Mouse (Mus musculus): ENCODE data around the gene Vamp9. TPM values are rescaled to one million over a fixed set of nuclear protein-coding genes. Genes with fewer than 3 reads are reported as not detected.

Gene Vamp9
- total and polyA plus RNA-seq, 2 experiments from 2014 or later = 0.73 TPM; not detected in 1

- no peak overlapping the region for H3K4me2 ChIP-seq (ENCODE audit: low read depth, low read length, poor library complexity, severe bottlenecking)
- WGBS = 92% methylated on average over 1 of the region's 1 CpGs
- no peaks in the 10 kb centered on the region for H3K27me3 ChIP-seq (ENCODE audit: insufficient read depth, low read length)
- no peak overlapping the region for H3K4me3 ChIP-seq (ENCODE audit: low read depth, low read length)
- ATAC-seq (ENCODE audit: low FRiP score) (no peak), DNase-seq (ENCODE audit: low spot score) (no peak)
- H3K9ac ChIP-seq (replicated peaks; ENCODE audit: low read length, poor library complexity, severe bottlenecking) = no peak overlapping the region
- no peaks in the 10 kb centered on the region for H3K9me3 ChIP-seq (ENCODE audit: low read length)
- H3K4me1 ChIP-seq (ENCODE audit: insufficient read depth, low read length) = no peaks in the 10 kb centered on the region
- H3K36me3 ChIP-seq (ENCODE audit: insufficient read depth, low read length) = no peaks in the 10 kb centered on the region
- H3K27ac ChIP-seq (ENCODE audit: low read depth, low read length) = no peak overlapping the region
- no peak for TF ChIP-seq CTCF (IDR thresholded peaks at IDR 0.05)
These were observed 40.3 kb upstream of the Vamp9 start for GRCm38 (mm10) chr5:99865779-99866178.

GRCm38 (mm10) chr5:99868286-99868685, 37.8 kb upstream of the Vamp9 start:
- no peak for DNase-seq (ENCODE audit: low spot score)
- no peaks in the 10 kb centered on the region for H3K27me3 ChIP-seq (ENCODE audit: insufficient read depth, low read length)
- H3K9me3 ChIP-seq (ENCODE audit: low read length) = no peaks in the 10 kb centered on the region
- no peak for TF ChIP-seq CTCF (IDR thresholded peaks at IDR 0.05)
- H3K4me3 ChIP-seq (ENCODE audit: low read depth, low read length) = no peak overlapping the region
- no peaks in the 10 kb centered on the region for H3K4me1 ChIP-seq (ENCODE audit: insufficient read depth, low read length)
- no peak overlapping the region for H3K9ac ChIP-seq (replicated peaks; ENCODE audit: low read length, poor library complexity, severe bottlenecking)
- no peak for ATAC-seq (ENCODE audit: low FRiP score)
- 93% methylated on average over 17 of the region's 17 CpGs for WGBS
- H3K4me2 ChIP-seq (ENCODE audit: low read depth, low read length, poor library complexity, severe bottlenecking) = no peak overlapping the region
- no peak overlapping the region for H3K27ac ChIP-seq (ENCODE audit: low read depth, low read length)
- no peaks in the 10 kb centered on the region for H3K36me3 ChIP-seq (ENCODE audit: insufficient read depth, low read length)

GRCm38 (mm10) chr5:99868923-99869322, 37.1 kb upstream of the Vamp9 start:
- no peak for DNase-seq (ENCODE audit: low spot score)
- H3K4me1 ChIP-seq (ENCODE audit: insufficient read depth, low read length) = no peaks in the 10 kb centered on the region
- WGBS = 94% methylated on average over 9 of the region's 9 CpGs

GRCm38 (mm10) chr5:99877565-99877964, 28.5 kb upstream of the Vamp9 start:
- no peak overlapping the region for H3K9ac ChIP-seq (replicated peaks; ENCODE audit: low read length, poor library complexity, severe bottlenecking)
- no peaks in the 10 kb centered on the region for H3K4me1 ChIP-seq (ENCODE audit: insufficient read depth, low read length)
- H3K9me3 ChIP-seq (ENCODE audit: low read length) = no peaks in the 10 kb centered on the region
- H3K27ac ChIP-seq (ENCODE audit: low read depth, low read length) = no peak overlapping the region
- H3K4me2 ChIP-seq (ENCODE audit: low read depth, low read length, poor library complexity, severe bottlenecking) = no peak overlapping the region
- no peaks in the 10 kb centered on the region for H3K27me3 ChIP-seq (ENCODE audit: insufficient read depth, low read length)
- 60% methylated on average over 9 of the region's 9 CpGs for WGBS
- TF ChIP-seq CTCF (IDR thresholded peaks at IDR 0.05) = no peak
- DNase-seq (ENCODE audit: low spot score) = peak; percentile 19
- ATAC-seq (ENCODE audit: low FRiP score) = no peak
- H3K4me3 ChIP-seq (ENCODE audit: low read depth, low read length) = no peak overlapping the region
- no peaks in the 10 kb centered on the region for H3K36me3 ChIP-seq (ENCODE audit: insufficient read depth, low read length)

More at GRCm38 (mm10) chr5:99868923-99869322, 37.1 kb upstream of the Vamp9 start:
- H3K27ac ChIP-seq (ENCODE audit: low read depth, low read length) = no peak overlapping the region
- H3K4me3 ChIP-seq (ENCODE audit: low read depth, low read length) = no peak overlapping the region
- no peak overlapping the region for H3K9ac ChIP-seq (replicated peaks; ENCODE audit: low read length, poor library complexity, severe bottlenecking)
- no peaks in the 10 kb centered on the region for H3K27me3 ChIP-seq (ENCODE audit: insufficient read depth, low read length)
- ATAC-seq (ENCODE audit: low FRiP score) = no peak
- TF ChIP-seq CTCF (IDR thresholded peaks at IDR 0.05) = no peak
- no peaks in the 10 kb centered on the region for H3K36me3 ChIP-seq (ENCODE audit: insufficient read depth, low read length)
- H3K9me3 ChIP-seq (ENCODE audit: low read length) = no peaks in the 10 kb centered on the region
- H3K4me2 ChIP-seq (ENCODE audit: low read depth, low read length, poor library complexity, severe bottlenecking) = no peak overlapping the region

GRCm38 (mm10) chr5:99882441-99882840, 23.6 kb upstream of the Vamp9 start:
- H3K4me2 ChIP-seq (ENCODE audit: low read depth, low read length, poor library complexity, severe bottlenecking) = no peak overlapping the region
- DNase-seq (ENCODE audit: low spot score) = no peak
- H3K4me3 ChIP-seq (ENCODE audit: low read depth, low read length) = no peak overlapping the region
- H3K27ac ChIP-seq (ENCODE audit: low read depth, low read length) = no peak overlapping the region
- WGBS = 87% methylated on average over 3 of the region's 3 CpGs
- no peak for ATAC-seq (ENCODE audit: low FRiP score)
- TF ChIP-seq CTCF (IDR thresholded peaks at IDR 0.05) = no peak
- H3K27me3 ChIP-seq (ENCODE audit: insufficient read depth, low read length) = no peaks in the 10 kb centered on the region
- no peaks in the 10 kb centered on the region for H3K4me1 ChIP-seq (ENCODE audit: insufficient read depth, low read length)
- no peaks in the 10 kb centered on the region for H3K9me3 ChIP-seq (ENCODE audit: low read length)
- H3K36me3 ChIP-seq (ENCODE audit: insufficient read depth, low read length) = no peaks in the 10 kb centered on the region
- no peak overlapping the region for H3K9ac ChIP-seq (replicated peaks; ENCODE audit: low read length, poor library complexity, severe bottlenecking)

- no peak overlapping the region for H3K9ac ChIP-seq (replicated peaks; ENCODE audit: low read length, poor library complexity, severe bottlenecking)
- WGBS = 93% methylated on average over 4 of the region's 4 CpGs
These were observed 22.0 kb upstream of the Vamp9 start for GRCm38 (mm10) chr5:99884035-99884434.

More at GRCm38 (mm10) chr5:99884035-99884434, 22.0 kb upstream of the Vamp9 start:
- no peak for ATAC-seq (ENCODE audit: low FRiP score)
- Histone ChIP-seq H3K27me3 (ENCODE audit: insufficient read depth, low read length) (no peaks in the 10 kb centered on the region), H3K4me2 (ENCODE audit: low read depth, low read length, poor library complexity, severe bottlenecking) (no peak overlapping the region), H3K4me1 (ENCODE audit: insufficient read depth, low read length) (no peaks in the 10 kb centered on the region), H3K9me3 (ENCODE audit: low read length) (no peaks in the 10 kb centered on the region), H3K27ac (ENCODE audit: low read depth, low read length) (no peak overlapping the region), H3K4me3 (ENCODE audit: low read depth, low read length) (no peak overlapping the region), H3K36me3 (ENCODE audit: insufficient read depth, low read length) (no peaks in the 10 kb centered on the region)
- no peak for DNase-seq (ENCODE audit: low spot score)
- no peak for TF ChIP-seq CTCF (IDR thresholded peaks at IDR 0.05)
